Mouse (Mus musculus): ENCODE data around the gene Npr2.

Gene Npr2

DNA sequence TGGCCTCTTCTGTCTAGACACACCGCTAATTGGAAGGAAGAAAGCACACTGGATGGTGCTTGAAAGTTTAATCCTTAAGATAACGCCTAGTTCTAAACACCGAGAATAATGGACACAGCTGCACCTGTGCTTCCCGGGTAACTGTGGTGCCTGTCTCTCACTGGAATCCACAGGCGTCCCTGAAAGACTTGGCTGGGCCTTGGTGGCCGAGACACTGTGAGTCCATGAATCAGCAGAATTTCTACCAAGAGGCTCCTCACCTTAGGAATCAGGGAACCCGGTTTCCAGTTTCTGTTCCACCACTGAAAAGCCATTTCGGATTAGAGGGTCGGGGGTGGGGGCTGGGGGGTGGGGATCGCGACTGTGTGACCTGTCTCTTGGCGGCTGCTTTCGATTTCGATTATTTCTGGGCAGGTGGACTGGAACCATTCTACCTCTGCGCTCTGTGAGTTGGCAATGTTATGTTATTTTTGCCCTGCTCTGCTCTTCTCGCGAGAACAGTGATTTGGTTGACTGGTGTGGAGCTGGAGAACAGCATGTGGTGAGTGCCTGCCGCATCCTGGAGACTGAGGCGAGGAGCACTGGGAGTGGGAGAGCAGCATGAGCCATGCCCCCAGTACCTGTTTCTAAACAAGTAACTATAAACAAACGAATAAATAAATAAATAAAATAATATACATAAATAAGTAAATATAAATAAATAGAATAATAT is 2.5 kb upstream of the Npr2 start:
- peak; percentile 48 for DNase-seq

DNA sequence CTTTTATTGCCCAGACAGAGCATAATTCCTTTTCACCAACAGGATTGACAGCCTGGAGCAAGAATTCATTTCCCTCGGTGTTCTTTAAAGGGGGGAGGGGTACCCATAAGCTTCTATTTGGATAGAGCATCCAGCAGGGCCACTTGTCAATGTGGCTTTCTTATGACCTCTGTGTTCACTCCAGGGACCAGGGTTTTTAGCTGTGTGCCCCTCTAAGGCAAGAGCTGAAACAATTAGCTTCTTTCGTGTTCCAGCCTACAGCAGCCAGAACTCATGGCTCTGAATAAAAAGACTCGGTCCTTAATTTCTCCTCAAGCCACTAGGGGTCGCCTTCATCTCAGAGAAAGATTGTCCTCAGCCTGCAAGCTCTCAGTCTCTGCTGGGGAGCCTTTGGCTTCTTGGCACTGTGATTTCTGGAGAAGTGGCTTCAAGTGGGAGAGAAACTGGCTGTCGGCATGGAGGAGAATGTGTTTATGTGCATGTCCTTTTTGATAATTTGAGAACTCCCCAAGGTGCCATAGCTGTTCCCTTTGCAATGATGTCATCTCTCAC is 1.6 kb upstream of the Npr2 start:
- DNase-seq: peak; percentile 90

DNA sequence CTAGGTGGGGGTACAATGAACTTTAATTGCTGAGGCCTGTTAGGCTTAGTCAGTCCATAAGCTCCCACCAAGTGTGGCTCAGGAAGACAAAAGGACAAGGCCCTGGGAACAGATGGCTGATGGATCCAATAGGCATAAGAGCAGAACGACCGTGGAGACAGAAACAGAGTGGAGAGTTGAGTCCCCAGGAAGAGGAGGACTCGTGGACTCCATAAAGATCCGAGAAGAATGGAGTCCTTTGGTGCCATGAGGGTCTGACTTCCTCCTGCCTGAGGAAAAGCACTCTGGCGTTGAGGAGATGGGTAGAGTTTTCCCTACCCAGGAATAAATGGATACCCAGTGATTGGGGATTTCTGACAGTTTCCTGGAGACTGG is 1.1 kb upstream of the Npr2 start:
- DNase-seq: no peak

- peak; percentile 15 for DNase-seq
These were observed 503 bp downstream of the Npr2 start for GRCm38 (mm10) chr4:43631956-43632920.

- DNase-seq: peak; percentile 24
These were observed 1.6 kb downstream of the Npr2 start for GRCm38 (mm10) chr4:43633296-43633695.

- no peak for DNase-seq
These were observed 2.0 kb downstream of the Npr2 start for GRCm38 (mm10) chr4:43633736-43634135.

DNA sequence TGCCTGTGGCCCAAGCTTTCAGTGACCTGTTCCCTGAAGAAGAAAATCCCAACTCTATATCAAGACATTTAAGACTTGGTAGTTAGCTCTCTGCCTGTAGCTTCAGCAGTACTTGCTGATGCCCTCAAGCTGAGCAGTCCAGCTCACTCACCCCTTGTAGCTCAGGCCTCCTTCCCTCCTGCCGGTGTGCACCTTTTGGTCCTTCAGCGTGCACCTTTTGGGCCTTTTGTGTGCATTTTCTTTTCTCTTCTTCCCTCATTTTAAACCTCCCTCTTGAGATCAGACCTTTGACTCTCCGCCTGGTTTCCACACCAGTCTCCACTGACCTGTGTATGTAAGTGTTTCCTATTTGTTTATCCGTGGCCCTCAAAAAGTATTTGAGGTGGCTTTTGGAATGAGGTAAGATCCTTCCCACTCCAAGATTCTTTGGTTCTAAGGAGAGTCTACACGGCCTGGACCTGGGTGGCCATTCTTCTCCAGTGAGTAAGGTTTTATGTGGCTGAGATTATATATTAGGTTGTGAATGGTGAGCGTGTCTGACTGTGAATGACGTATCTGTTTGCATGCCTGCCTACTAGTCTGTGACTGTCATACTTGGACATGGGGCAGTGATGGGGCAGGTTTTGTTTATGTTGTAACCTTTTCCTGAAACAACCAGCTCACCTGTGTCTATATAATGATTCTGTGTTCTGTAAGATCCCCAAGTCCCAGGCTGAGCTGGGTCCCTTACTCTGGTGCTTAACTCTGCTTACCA is 3.1 kb downstream of the Npr2 start:
- DNase-seq: no peak

DNA sequence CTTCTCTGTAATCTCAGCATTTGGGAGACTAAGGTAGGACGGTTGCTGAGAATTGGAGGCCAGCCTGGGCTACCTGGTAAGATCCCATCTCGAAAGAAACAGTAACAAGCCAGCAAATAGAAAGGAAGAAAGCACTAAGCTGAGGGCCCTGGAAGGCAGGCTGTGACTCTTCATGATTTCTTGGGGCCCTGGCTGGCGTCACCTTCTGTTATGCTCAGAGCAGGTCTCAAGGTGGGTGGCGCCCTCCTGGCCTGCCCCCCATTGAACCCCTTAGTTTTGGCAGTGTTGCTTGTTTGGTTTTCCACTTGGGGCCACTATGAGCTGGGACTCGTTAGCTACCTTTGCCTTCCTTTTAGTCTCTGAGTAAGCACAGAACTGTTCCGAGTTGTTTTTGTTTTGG is 5.0 kb downstream of the Npr2 start:
- no peak for DNase-seq

- no peak for DNase-seq
These were observed 8.3 kb downstream of the Npr2 start for GRCm38 (mm10) chr4:43640076-43640475.

DNA sequence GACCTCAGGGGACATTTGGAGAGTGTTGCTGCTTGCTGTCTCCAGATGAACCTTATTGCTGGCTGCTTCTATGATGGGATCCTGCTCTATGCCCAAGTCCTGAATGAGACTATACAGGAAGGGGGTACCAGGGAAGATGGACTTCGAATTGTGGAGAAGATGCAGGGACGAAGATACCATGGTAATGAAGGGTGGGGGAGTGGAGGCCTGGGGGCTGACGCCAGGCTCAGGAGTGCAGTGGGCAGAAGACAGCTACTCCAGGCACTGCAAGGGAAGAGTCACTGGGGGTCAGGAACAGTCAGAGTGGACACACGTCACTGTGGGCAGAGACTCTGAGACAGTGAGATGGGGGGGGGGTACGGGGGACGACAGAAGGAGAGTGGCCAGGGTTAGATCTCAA is 8.8 kb downstream of the Npr2 start:
- no peak for DNase-seq

DNA sequence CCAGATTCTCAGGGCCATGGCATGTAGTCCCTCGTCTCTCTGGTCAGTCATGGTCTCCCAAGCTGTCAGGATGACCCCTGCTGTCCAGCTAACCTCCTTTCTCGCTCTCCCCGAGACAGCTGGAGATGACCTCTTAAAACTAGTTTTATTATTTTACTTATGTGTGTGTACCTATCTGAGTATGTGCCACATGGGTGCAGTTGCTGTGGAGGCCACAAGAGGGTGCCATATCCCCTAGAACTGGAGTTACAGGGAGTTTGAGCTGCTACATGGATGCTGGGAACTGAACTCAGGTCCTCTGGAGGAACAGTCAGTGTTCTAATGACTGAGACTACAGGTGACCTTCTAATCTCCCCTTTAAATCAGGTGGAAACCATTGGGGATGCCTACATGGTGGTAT is 18.0 kb downstream of the Npr2 start:
- DNase-seq: no peak

DNA sequence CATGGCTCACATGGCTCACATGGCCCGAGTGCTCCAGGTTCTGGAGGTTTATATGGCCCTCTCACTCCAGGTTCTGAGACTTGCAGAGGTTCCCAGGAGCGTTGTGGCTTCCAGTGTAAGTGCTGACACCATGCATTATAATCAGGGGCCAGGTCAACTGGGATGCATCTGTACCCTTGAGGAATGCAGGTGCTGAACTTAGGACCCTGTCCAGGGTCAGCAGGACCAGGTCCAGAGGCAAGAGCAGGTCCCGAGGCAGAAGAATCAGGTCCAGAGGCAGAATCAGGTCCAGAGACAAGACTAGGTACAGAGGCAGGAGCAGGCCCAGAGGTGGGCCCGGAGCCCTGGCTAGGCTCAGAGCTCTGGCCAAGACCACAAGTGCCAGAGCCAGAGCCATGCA is 21.0 kb downstream of the Npr2 start:
- DNase-seq: no peak

DNA sequence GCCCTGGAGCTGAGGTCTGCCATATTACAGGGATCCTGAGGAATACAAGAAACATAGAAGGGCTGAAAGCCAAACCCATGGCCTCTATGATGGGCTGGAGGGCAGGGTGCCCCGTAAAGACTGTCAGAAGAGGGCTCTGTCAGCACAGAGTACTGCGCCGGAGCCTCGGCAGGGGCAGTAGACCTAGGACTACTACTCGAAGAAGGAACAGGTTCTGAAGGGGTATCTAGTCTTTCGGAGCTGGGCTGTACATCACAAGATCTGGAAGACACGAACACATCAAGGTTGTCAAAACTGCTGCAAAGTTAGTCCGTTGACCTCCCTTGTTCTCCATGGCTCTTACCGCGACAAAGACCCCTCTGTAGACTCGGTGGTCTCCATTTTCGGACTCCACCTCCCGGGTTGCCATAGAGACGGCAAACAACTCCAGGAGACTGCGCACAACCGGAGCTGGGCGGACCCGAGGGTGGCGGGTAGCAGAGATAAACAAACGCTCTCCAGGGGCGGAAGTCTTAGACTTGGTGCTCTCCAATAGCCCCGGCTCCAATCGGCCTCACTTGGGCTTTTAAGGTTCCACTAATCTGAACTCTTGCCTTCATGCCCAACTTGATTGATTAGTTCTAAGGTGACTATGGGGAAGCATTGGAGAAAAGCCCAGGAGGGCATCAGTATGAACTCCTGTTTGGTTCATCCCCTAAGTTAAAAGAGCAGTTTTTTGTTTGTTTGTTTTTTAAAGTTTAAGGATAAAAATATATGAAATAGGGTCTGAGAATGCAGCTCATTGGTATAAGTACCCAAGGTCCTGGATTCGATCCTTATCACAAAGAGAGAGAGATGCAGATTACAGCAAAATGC is 21.7 kb downstream of the Npr2 start, which contains the start of gene Spag8:
TSS of gene Spag8 (minus strand) at position 434 of the 855 bp plus-strand sequence.
- peak; percentile 81 for DNase-seq

- DNase-seq: no peak
These were observed 24.1 kb downstream of the Npr2 start for GRCm38 (mm10) chr4:43655656-43656338.

GRCm38 (mm10) chr4:43656339-43657109 is 24.8 kb downstream of the Npr2 start, which contains the start of gene Hint2:
Gene Hint2 (minus strand): TSS chr4:43656466.
- DNase-seq: peak; percentile 96

DNA sequence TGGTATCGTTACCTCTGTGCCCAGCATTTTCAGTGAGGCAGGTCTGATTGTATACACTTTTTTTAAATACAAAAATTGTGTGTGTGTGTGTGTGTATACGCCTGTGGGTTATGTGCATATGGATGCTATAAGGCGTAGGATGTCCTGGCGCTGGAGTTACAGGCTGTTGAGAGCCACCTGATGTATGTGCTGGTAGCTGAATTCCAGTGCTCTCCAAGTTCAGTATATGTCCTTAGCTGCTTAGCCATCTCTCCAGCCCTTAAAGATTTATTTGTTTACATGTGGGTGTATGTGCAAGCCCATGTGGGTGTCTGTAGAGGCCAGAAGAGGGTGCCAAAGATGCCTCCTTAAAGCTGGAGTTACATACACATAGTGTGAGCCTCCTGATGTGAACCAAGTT is 25.4 kb downstream of the Npr2 start:
- no peak for DNase-seq

DNA sequence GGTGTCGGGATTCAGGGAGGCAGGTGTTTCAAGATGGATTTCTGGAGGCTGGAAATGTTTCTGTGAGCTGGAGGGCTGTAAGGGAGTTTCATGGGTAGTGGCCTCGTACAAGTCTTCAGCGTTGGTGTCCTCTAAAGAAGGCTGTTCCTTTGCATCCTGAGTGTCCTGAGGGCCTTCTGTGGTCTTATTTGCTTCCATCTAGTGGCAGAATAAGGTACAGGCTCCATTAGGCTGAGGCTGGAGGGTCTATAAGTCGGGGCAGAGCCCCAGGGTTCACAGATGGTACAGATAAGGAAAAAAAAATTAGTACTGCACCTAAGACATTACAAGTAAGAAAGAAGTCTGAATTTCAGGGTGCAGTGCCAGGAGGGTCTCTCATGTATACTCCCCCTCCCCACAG is 34.7 kb downstream of the Npr2 start:
- peak; percentile 55 for DNase-seq

GRCm38 (mm10) chr4:43668782-43669427 is 37.2 kb downstream of the Npr2 start, which contains the start of the genes Tmem8b and Fam221b:
Gene Tmem8b (plus strand): TSS chr4:43668971.
Gene Fam221b (minus strand): TSS chr4:43669145.
- peak; percentile 95 for DNase-seq

GRCm38 (mm10) chr4:43669428-43669794 is 37.7 kb downstream of the Npr2 start:
- DNase-seq: peak; percentile 75

GRCm38 (mm10) chr4:43672070-43672469 is 40.3 kb downstream of the Npr2 start:
- peak; percentile 95 for DNase-seq
